Mouse (Mus musculus): ENCODE measurements around the gene Mesp2.

DNA sequence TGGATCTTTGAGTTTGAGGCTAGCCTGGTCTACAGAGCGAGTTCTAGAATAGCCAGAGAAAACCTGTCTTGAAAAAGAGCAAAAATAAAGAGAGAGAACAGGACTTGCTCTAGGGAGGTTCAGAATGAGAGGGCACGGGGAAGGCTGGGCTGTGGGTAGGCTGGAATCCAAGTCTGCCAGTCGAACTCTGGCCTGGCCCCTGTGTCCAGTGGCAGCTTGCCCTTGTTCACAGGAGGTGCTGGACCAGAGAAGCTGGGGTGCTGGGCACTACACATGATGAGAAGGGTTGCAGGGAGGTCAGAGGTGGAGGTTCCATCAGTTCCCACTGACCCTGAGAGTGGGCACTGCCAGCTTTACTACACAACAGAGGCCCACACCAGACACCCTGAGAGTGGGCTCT lies 17.8 kb downstream of the Mesp2 start:
- no peak for TF ChIP-seq CTCF (IDR thresholded peaks at IDR 0.05; ENCODE audit: control insufficient read depth, insufficient read depth, insufficient replicate concordance, low read depth, low read length)
- TF ChIP-seq POLR2A (IDR thresholded peaks at IDR 0.05; ENCODE audit: control insufficient read depth, low read depth, low read length) = no peak
